Comparison of ENCODE assay signal across 17 mouse cellular contexts in the genomic region with DNA sequence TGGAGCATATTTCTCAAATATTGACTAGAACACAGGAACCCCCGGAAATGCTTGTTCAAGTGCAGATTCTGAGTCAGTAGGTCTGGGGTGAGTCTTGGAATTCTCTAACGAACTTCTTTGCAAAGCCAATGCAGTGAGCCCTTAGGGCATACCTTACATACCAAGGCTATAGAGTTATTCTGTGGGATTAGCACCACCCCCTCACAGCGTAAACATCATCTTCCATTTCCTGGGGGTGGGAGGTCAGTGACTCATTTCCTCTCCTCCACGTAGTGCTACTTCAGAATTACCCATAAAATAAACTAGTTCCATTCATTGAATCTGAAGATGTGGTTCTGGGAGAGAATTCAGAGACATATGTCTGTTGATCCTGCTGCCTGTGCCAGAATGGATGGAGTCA.
"Had no signal": no experiment of that assay in that cellular context is flagged by ENCODE, and none has a peak within 500 bp of the region (broad histone marks: within the 10 kb centered on the region; RNA-seq: fewer than 3 reads in every experiment).

No protein-coding gene starts in this region.

- H3K9ac ChIP-seq: kidney, embryonic 15.5 days; limb, embryonic 15.5 days; liver, embryonic 12.5 days; lung, embryonic 14.5 days; midbrain, embryonic 15.5 days; neural tube, embryonic 13.5 days had no signal

- H3K27ac ChIP-seq: kidney, embryonic 15.5 days; left cerebral cortex, adult 2 months; limb, embryonic 15.5 days; liver, embryonic 12.5 days; midbrain, embryonic 15.5 days; neural tube, embryonic 13.5 days had no signal

- DNase-seq: kidney, adult 11 months; kidney, postnatal 25 days; lung, embryonic 14.5 days; lung, postnatal 10 days; lung, postnatal 4 days; right cerebral cortex, adult 18-20 months; spleen, adult 18-20 months; thymus, adult 2 months; thymus, postnatal 25 days had no signal

- H3K36me3 ChIP-seq: kidney, embryonic 15.5 days; limb, embryonic 15.5 days; liver, embryonic 12.5 days; midbrain, embryonic 15.5 days; neural tube, embryonic 13.5 days had no signal

- ATAC-seq: liver, embryonic 12.5 days; midbrain, embryonic 15.5 days had no signal

- H3K4me3 ChIP-seq: kidney, embryonic 15.5 days; left cerebral cortex, adult 2 months; limb, embryonic 15.5 days; liver, embryonic 12.5 days; megakaryocyte, embryonic 14.5 days; midbrain, embryonic 15.5 days; neural tube, embryonic 13.5 days had no signal

- H3K27me3 ChIP-seq: kidney, embryonic 15.5 days; limb, embryonic 15.5 days; liver, embryonic 12.5 days; megakaryocyte, embryonic 14.5 days; midbrain, embryonic 15.5 days; neural tube, embryonic 13.5 days had no signal

- H3K4me2 ChIP-seq: kidney, embryonic 15.5 days; limb, embryonic 15.5 days; liver, embryonic 12.5 days; lung, embryonic 14.5 days; midbrain, embryonic 11.5 days; midbrain, embryonic 15.5 days; neural tube, embryonic 13.5 days had no signal

- H3K4me1 ChIP-seq: kidney, embryonic 15.5 days; limb, embryonic 15.5 days; liver, embryonic 12.5 days; megakaryocyte, embryonic 14.5 days; midbrain, embryonic 15.5 days; neural tube, embryonic 13.5 days had no signal

- H3K9me3 ChIP-seq: limb, embryonic 15.5 days; midbrain, embryonic 15.5 days had no signal
